In genomic region chr2:76926927-76927326, GRCm38 (mm10) we compare ENCODE assay signal across 16 mouse cellular contexts. TPM values are rescaled to one million over a fixed set of nuclear protein-coding genes. Genes with fewer than 3 reads are reported as not detected.
A peak's percentile ranks its signal among the peaks of the same experiment; 100 is the strongest.
DNase-seq lines count a peak whose midpoint lies in the region; ATAC-seq and TF ChIP-seq lines count a peak whose summit lies in the region.
"Had no signal": no experiment of that assay in that cellular context is flagged by ENCODE, and none has a peak within 500 bp of the region (broad histone marks: within the 10 kb centered on the region; RNA-seq: fewer than 3 reads in every experiment).

No protein-coding gene starts in this region.

- peaks cover 10% of the 10 kb centered on the region; the same call in 1 of the 2 replicates for H3K4me1 ChIP-seq in heart, postnatal 0 days (ENCODE audit: control insufficient read depth, insufficient read depth)
- H3K4me1 ChIP-seq in heart, embryonic 12.5 days (replicated peaks) = peaks cover 18% of the 10 kb centered on the region
- no peaks in the 10 kb centered on the region for H3K4me1 ChIP-seq in midbrain, postnatal 0 days (ENCODE audit: insufficient read depth, low read length)
- H3K4me1 ChIP-seq in midbrain, embryonic 10.5 days = no peaks in the 10 kb centered on the region
- H3K4me1 ChIP-seq in thymus, adult 2 months (replicated peaks; ENCODE audit: control insufficient read depth, insufficient read depth, low read length) = no peaks in the 10 kb centered on the region
- H3K4me1 ChIP-seq: forebrain, embryonic 13.5 days; midbrain, embryonic 13.5 days; neural tube, embryonic 15.5 days; stomach, embryonic 15.5 days had no signal

- WGBS in heart, postnatal 0 days = 67% methylated on average over 12 of the region's 12 CpGs
- WGBS in heart, embryonic 12.5 days = 68% methylated on average over 12 of the region's 12 CpGs
- WGBS in midbrain, postnatal 0 days = 71% methylated on average over 12 of the region's 12 CpGs
- 78% methylated on average over 12 of the region's 12 CpGs for WGBS in midbrain, embryonic 10.5 days
- WGBS in thymus, adult 2 months = 62% methylated on average over 12 of the region's 12 CpGs

- no peak for DNase-seq in heart, postnatal 0 days (ENCODE audit: low spot score)
- DNase-seq in midbrain, postnatal 0 days (ENCODE audit: low spot score) = peak; percentile 26
- DNase-seq in midbrain, embryonic 10.5 days (ENCODE audit: low spot score) = no peak
- peak; percentile 56 for DNase-seq in cerebellum, adult 9-11 months
- DNase-seq in retina, postnatal 1 day = peak; percentile 23
- DNase-seq in thymus, adult 2 months = no peak
- DNase-seq in right cerebral cortex, postnatal 14 days = no peak
- DNase-seq: gastrocnemius, postnatal 25 days; lung, postnatal 10 days; right cerebral cortex, postnatal 4 days had no signal

- no peak for ATAC-seq in heart, postnatal 0 days (ENCODE audit: insufficient read depth, low read depth)
- no peak for ATAC-seq in heart, embryonic 12.5 days (ENCODE audit: insufficient number of reproducible peaks, low FRiP score)
- no peak for ATAC-seq in midbrain, postnatal 0 days (ENCODE audit: low FRiP score)
- ATAC-seq: forebrain, embryonic 13.5 days; intestine, embryonic 16.5 days; midbrain, embryonic 13.5 days had no signal

- H3K27ac ChIP-seq in heart, postnatal 0 days (ENCODE audit: low read depth) = no peak overlapping the region
- H3K27ac ChIP-seq in heart, embryonic 12.5 days (ENCODE audit: poor library complexity, severe bottlenecking) = no peak overlapping the region
- no peak overlapping the region for H3K27ac ChIP-seq in midbrain, postnatal 0 days (ENCODE audit: low read depth, low read length)
- no peak overlapping the region for H3K27ac ChIP-seq in midbrain, embryonic 10.5 days (replicated peaks)
- H3K27ac ChIP-seq in thymus, adult 2 months (ENCODE audit: control insufficient read depth, insufficient read depth, low read length) = no peak overlapping the region
- H3K27ac ChIP-seq: forebrain, embryonic 13.5 days; midbrain, embryonic 13.5 days; neural tube, embryonic 15.5 days; stomach, embryonic 15.5 days had no signal

- no peak overlapping the region for H3K4me2 ChIP-seq in heart, postnatal 0 days (ENCODE audit: low read depth, low read length)
- H3K4me2 ChIP-seq in heart, embryonic 12.5 days = no peak overlapping the region
- no peak overlapping the region for H3K4me2 ChIP-seq in midbrain, postnatal 0 days (ENCODE audit: low read depth, low read length, poor library complexity, severe bottlenecking)
- H3K4me2 ChIP-seq: forebrain, embryonic 13.5 days; midbrain, embryonic 13.5 days; neural tube, embryonic 15.5 days; stomach, embryonic 15.5 days had no signal

- no peaks in the 10 kb centered on the region for H3K27me3 ChIP-seq in heart, postnatal 0 days (ENCODE audit: control insufficient read depth, insufficient read depth, low read length)
- no peaks in the 10 kb centered on the region for H3K27me3 ChIP-seq in heart, embryonic 12.5 days (replicated peaks)
- no peaks in the 10 kb centered on the region for H3K27me3 ChIP-seq in midbrain, postnatal 0 days (ENCODE audit: insufficient read depth, low read length)
- H3K27me3 ChIP-seq in midbrain, embryonic 10.5 days (ENCODE audit: low read depth, poor library complexity, severe bottlenecking) = no peaks in the 10 kb centered on the region
- H3K27me3 ChIP-seq in thymus, adult 2 months (ENCODE audit: control insufficient read depth, insufficient read depth, low read length) = no peaks in the 10 kb centered on the region
- H3K27me3 ChIP-seq: forebrain, embryonic 13.5 days; midbrain, embryonic 13.5 days; neural tube, embryonic 15.5 days; stomach, embryonic 15.5 days had no signal

- no peak for TF ChIP-seq EP300 in heart, postnatal 0 days (IDR thresholded peaks at IDR 0.05; ENCODE audit: low read depth)

- peak; percentile 29; the same call in 1 of the 2 replicates for TF ChIP-seq CTCF in heart, postnatal 0 days (IDR thresholded peaks at IDR 0.05; ENCODE audit: low read depth)
- TF ChIP-seq CTCF in midbrain, postnatal 0 days (IDR thresholded peaks at IDR 0.05) = peak; percentile 59
- TF ChIP-seq CTCF in thymus, adult 2 months (IDR thresholded peaks at IDR 0.05; ENCODE audit: borderline replicate concordance, control insufficient read depth, extremely low read depth, insufficient read depth, low read length, poor library complexity) = no peak

- H3K4me3 ChIP-seq in heart, postnatal 0 days (ENCODE audit: low read depth, low read length) = no peak overlapping the region
- H3K4me3 ChIP-seq in heart, embryonic 12.5 days = no peak overlapping the region
- no peak overlapping the region for H3K4me3 ChIP-seq in midbrain, postnatal 0 days (ENCODE audit: low read depth, low read length)
- no peak overlapping the region for H3K4me3 ChIP-seq in midbrain, embryonic 10.5 days
- no peak overlapping the region for H3K4me3 ChIP-seq in thymus, adult 2 months (ENCODE audit: control insufficient read depth, insufficient read depth, low read length)
- H3K4me3 ChIP-seq: forebrain, embryonic 13.5 days; midbrain, embryonic 13.5 days; neural tube, embryonic 15.5 days; stomach, embryonic 15.5 days had no signal

- H3K9ac ChIP-seq in heart, postnatal 0 days (replicated peaks; ENCODE audit: low read depth, low read length) = no peak overlapping the region
- H3K9ac ChIP-seq in heart, embryonic 12.5 days = no peak overlapping the region
- no peak overlapping the region for H3K9ac ChIP-seq in midbrain, postnatal 0 days (replicated peaks; ENCODE audit: low read length, poor library complexity, severe bottlenecking)
- H3K9ac ChIP-seq: forebrain, embryonic 13.5 days; midbrain, embryonic 13.5 days; neural tube, embryonic 15.5 days; stomach, embryonic 15.5 days had no signal

- no peaks in the 10 kb centered on the region for H3K9me3 ChIP-seq in heart, postnatal 0 days (replicated peaks; ENCODE audit: control insufficient read depth, low read length)
- H3K9me3 ChIP-seq in heart, embryonic 12.5 days (replicated peaks) = no peaks in the 10 kb centered on the region
- H3K9me3 ChIP-seq in midbrain, postnatal 0 days (ENCODE audit: low read length) = no peaks in the 10 kb centered on the region
- H3K9me3 ChIP-seq in midbrain, embryonic 10.5 days (replicated peaks) = no peaks in the 10 kb centered on the region
- H3K9me3 ChIP-seq: forebrain, embryonic 13.5 days; midbrain, embryonic 13.5 days; neural tube, embryonic 15.5 days; stomach, embryonic 15.5 days had no signal

- no peak for TF ChIP-seq POLR2A in thymus, adult 2 months (IDR thresholded peaks at IDR 0.05; ENCODE audit: control insufficient read depth, extremely low read depth, insufficient read depth, low read length, poor library complexity)

- H3K36me3 ChIP-seq in heart, postnatal 0 days (replicated peaks; ENCODE audit: control insufficient read depth, insufficient read depth, low read length) = peaks cover 76% of the 10 kb centered on the region
- peaks cover 59% of the 10 kb centered on the region for H3K36me3 ChIP-seq in heart, embryonic 12.5 days
- H3K36me3 ChIP-seq in midbrain, postnatal 0 days (ENCODE audit: insufficient read depth, low read length) = no peaks in the 10 kb centered on the region
- no peaks in the 10 kb centered on the region for H3K36me3 ChIP-seq in midbrain, embryonic 10.5 days
- no peaks in the 10 kb centered on the region for H3K36me3 ChIP-seq in thymus, adult 2 months (ENCODE audit: control insufficient read depth, insufficient read depth, low read length)
- H3K36me3 ChIP-seq: midbrain, embryonic 13.5 days; neural tube, embryonic 15.5 days; stomach, embryonic 15.5 days had no signal

RNA-seq across cellular contexts. Expression of gene Ttn, which starts 55.4 kb away (rescaled TPM):
- total RNA-seq in heart, postnatal 0 days (2014; rRNA removed; ENCODE audit: low replicate concordance) = 959 and 970 TPM in 2 replicates
- polyA plus RNA-seq in heart, postnatal 0 days (2015; fragmentation: Nextera tagmentation; extraction: Ambion mirVana) = 644 and 700 TPM in 2 replicates
- polyA plus RNA-seq in heart, embryonic 12.5 days (2016; fragmentation: Nextera tagmentation; extraction: Ambion mirVana) = 570 and 652 TPM in 2 replicates
- 0.47 and 0.99 TPM in 2 replicates for total RNA-seq in midbrain, postnatal 0 days (2014; rRNA removed)
- polyA plus RNA-seq in midbrain, postnatal 0 days (2015; fragmentation: Nextera tagmentation; extraction: Ambion mirVana) = 0.41 and 0.54 TPM in 2 replicates
- polyA plus RNA-seq in midbrain, embryonic 10.5 days (2016; fragmentation: Nextera tagmentation; extraction: Ambion mirVana) = under 0.01 and 0.30 TPM in 2 replicates
- polyA plus RNA-seq in thymus, adult 2 months (2012; rRNA removed) = 0.32 and 2.9 TPM in 2 replicates

Comparison
In these comparisons a context has a peak if more than half of its experiments do, and no peak if none do; other contexts are left out.
1. DNase-seq: peak in midbrain, postnatal 0 days (single experiment), cerebellum, adult 9-11 months (single experiment) and retina, postnatal 1 day (single experiment); none in heart, postnatal 0 days (single experiment), midbrain, embryonic 10.5 days (single experiment), thymus, adult 2 months (single experiment) and right cerebral cortex, postnatal 14 days (single experiment).
2. RNA of gene Ttn, which starts 55.4 kb away (polyA plus RNA-seq): 644 to 700 TPM in heart, postnatal 0 days and 570 to 652 TPM in heart, embryonic 12.5 days; 0.32 to 2.9 TPM in thymus, adult 2 months, 0.41 to 0.54 TPM in midbrain, postnatal 0 days and under 0.01 to 0.30 TPM in midbrain, embryonic 10.5 days; every median in the first group is over 100 times any median in the second.